8 mouse cellular contexts compared by ENCODE assay signal in the genomic region with DNA sequence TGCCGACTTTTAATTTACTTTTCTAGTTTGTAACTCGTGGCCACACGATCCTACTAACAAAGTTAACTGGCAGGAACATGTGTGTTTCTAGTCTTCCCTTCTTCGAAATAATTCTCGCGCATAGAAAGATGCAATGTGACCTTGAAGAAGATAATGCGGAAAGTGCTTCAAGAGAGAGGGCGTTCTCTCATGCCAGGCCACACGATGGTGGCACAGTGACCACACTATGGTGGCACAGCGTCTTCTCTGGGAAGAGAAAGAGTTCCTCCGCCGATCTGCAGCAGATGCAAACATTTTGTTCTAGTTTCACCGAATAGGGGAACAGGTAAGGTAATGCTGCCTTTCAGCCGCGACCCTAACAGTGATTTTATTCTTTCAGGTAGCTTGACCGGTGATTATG.
DNase-seq lines count a peak whose midpoint lies in the region; ATAC-seq and TF ChIP-seq lines count a peak whose summit lies in the region.

No protein-coding gene starts in this region.

- H3K27me3 ChIP-seq in heart, embryonic 14.5 days (ENCODE audit: control insufficient read depth, insufficient read depth, low read length) = no peaks in the 10 kb centered on the region
- H3K27me3 ChIP-seq in hindbrain, embryonic 11.5 days (ENCODE audit: control insufficient read depth, insufficient read depth, low read length) = no peaks in the 10 kb centered on the region
- H3K27me3 ChIP-seq in midbrain, embryonic 12.5 days = no peaks in the 10 kb centered on the region; the same call in 1 of the 2 replicates

- peaks cover 2 to 10% of the 10 kb centered on the region in 2 experiments; a peak in 2 of 4 replicates for H3K4me1 ChIP-seq in heart, embryonic 14.5 days (ENCODE audit: control insufficient read depth in 2 of 2, insufficient read depth in 2 of 2, low read length in 2 of 2)
- H3K4me1 ChIP-seq in bone marrow macrophage, adult 2 months (ENCODE audit: control insufficient read depth, insufficient read depth, low read length) = peaks cover 5% of the 10 kb centered on the region; the same call in 1 of the 2 replicates
- H3K4me1 ChIP-seq in hindbrain, embryonic 11.5 days (replicated peaks; ENCODE audit: control insufficient read depth, insufficient read depth, low read length) = no peaks in the 10 kb centered on the region
- H3K4me1 ChIP-seq in midbrain, embryonic 12.5 days = peaks cover 3% of the 10 kb centered on the region; the same call in 1 of the 2 replicates

- H3K4me2 ChIP-seq in heart, embryonic 14.5 days (ENCODE audit: low read length) = peak overlapping the region; percentile 67
- H3K4me2 ChIP-seq in hindbrain, embryonic 11.5 days (replicated peaks; ENCODE audit: low read depth, low read length) = peak overlapping the region; percentile 41
- H3K4me2 ChIP-seq in midbrain, embryonic 12.5 days (replicated peaks) = peak overlapping the region; percentile 51

- no peak for ATAC-seq in heart, embryonic 14.5 days (ENCODE audit: insufficient number of reproducible peaks, insufficient read depth, low FRiP score, low read depth)
- 0 out of 2 replicates have a peak, but pooled peaks have one; percentile 13 for ATAC-seq in hindbrain, embryonic 11.5 days (ENCODE audit: low FRiP score)
- peak; percentile 35; the same call in 1 of the 2 replicates for ATAC-seq in midbrain, embryonic 12.5 days (ENCODE audit: low FRiP score, low read depth)

- WGBS in heart, embryonic 14.5 days = 41% methylated on average over 16 of the region's 16 CpGs
- WGBS in hindbrain, embryonic 11.5 days = 51% methylated on average over 16 of the region's 16 CpGs
- 47% methylated on average over 16 of the region's 16 CpGs for WGBS in midbrain, embryonic 12.5 days

- H3K9ac ChIP-seq in heart, embryonic 14.5 days (ENCODE audit: low read length) = peak overlapping the region; percentile 49
- no peak overlapping the region for H3K9ac ChIP-seq in hindbrain, embryonic 11.5 days (ENCODE audit: low read depth, low read length)
- H3K9ac ChIP-seq in midbrain, embryonic 12.5 days (replicated peaks) = no peak overlapping the region

- DNase-seq in heart, adult 9 months (ENCODE audit: low spot score in 2 of 2) = no peak
- peak; percentile 25 for DNase-seq in hindbrain, embryonic 11.5 days (ENCODE audit: low spot score)
- no peak for DNase-seq in left cerebral cortex, adult 11 months (ENCODE audit: low spot score)
- DNase-seq in spleen, adult 12 weeks (ENCODE audit: low spot score) = no peak
- DNase-seq in T-cell, adult 2 months (ENCODE audit: low spot score) = no peak

- H3K4me3 ChIP-seq in heart, embryonic 14.5 days (ENCODE audit: control insufficient read depth in 1 of 2, insufficient read depth in 1 of 2, low read depth in 1 of 2, low read length in 2 of 2) = peak overlapping the region; percentile 22 to 30; a peak in 3 of 4 replicates
- H3K4me3 ChIP-seq in bone marrow macrophage, adult 2 months (ENCODE audit: insufficient read depth, low read length) = peak overlapping the region; percentile 37
- no peak overlapping the region for H3K4me3 ChIP-seq in hindbrain, embryonic 11.5 days (ENCODE audit: low read depth, low read length)
- peak overlapping the region; percentile 22 for H3K4me3 ChIP-seq in midbrain, embryonic 12.5 days

- no peak for TF ChIP-seq POLR2A in bone marrow macrophage, adult 2 months (IDR thresholded peaks at IDR 0.05; ENCODE audit: borderline replicate concordance, low read depth, low read length)

- no peaks in the 10 kb centered on the region for H3K9me3 ChIP-seq in heart, embryonic 14.5 days (ENCODE audit: control insufficient read depth, low read length)
- H3K9me3 ChIP-seq in hindbrain, embryonic 11.5 days (ENCODE audit: control insufficient read depth, low read length) = no peaks in the 10 kb centered on the region
- no peaks in the 10 kb centered on the region for H3K9me3 ChIP-seq in midbrain, embryonic 12.5 days

- no peak overlapping the region for H3K27ac ChIP-seq in heart, embryonic 14.5 days (replicated peaks in 1 of 2; ENCODE audit: control insufficient read depth in 1 of 2, insufficient read depth in 1 of 2, low read depth in 2 of 2, low read length in 2 of 2)
- no peak overlapping the region for H3K27ac ChIP-seq in bone marrow macrophage, adult 2 months (ENCODE audit: insufficient read depth, low read depth, low read length)
- no peak overlapping the region for H3K27ac ChIP-seq in hindbrain, embryonic 11.5 days (ENCODE audit: low read depth, low read length)
- no peak overlapping the region for H3K27ac ChIP-seq in midbrain, embryonic 12.5 days (replicated peaks)

- no peak for TF ChIP-seq CTCF in bone marrow macrophage, adult 2 months (IDR thresholded peaks at IDR 0.05; ENCODE audit: low read depth, low read length)

- no peaks in the 10 kb centered on the region for H3K36me3 ChIP-seq in heart, embryonic 14.5 days (ENCODE audit: control insufficient read depth, insufficient read depth, low read length)
- no peaks in the 10 kb centered on the region for H3K36me3 ChIP-seq in hindbrain, embryonic 11.5 days (ENCODE audit: control insufficient read depth, insufficient read depth, low read length)
- H3K36me3 ChIP-seq in midbrain, embryonic 12.5 days = no peaks in the 10 kb centered on the region
